Mouse (Mus musculus) kidney, embryonic 15.5 days (tissue): ENCODE measurements at regions not wholly inside any gene's neighbourhood (a gene's known extent, or its start where the extent isn't known, plus 50 kb on each side); places are given as distances from the start of the nearest gene placed in this dataset.

Experiments
- ATAC-seq: fragments of 200-750 bp; cut with Nextera tagmentation; replicated peaks from 2 replicates; pipeline ENCODE4 v1.8.0; 2017; ENCODE audit warnings: moderate TSS enrichment; ENCODE audit not compliant: low FRiP score
- H3K27ac ChIP-seq: fragments of 300-500 bp; sonication (generic); 2 replicates; pipeline ENCODE4 v1.5.1; 2015; ENCODE audit warnings: mild to moderate bottlenecking, inconsistent platforms
- H3K27me3 ChIP-seq: fragments of 300-500 bp; sonication (generic); 2 replicates; pipeline ENCODE4 v1.6.1; 2015; ENCODE audit warnings: inconsistent platforms
- H3K36me3 ChIP-seq: fragments of 300-500 bp; sonication (generic); 2 replicates; pipeline ENCODE4 v1.6.1; 2015; ENCODE audit warnings: inconsistent platforms
- H3K4me1 ChIP-seq: fragments of 300-500 bp; sonication (generic); 2 replicates; pipeline ENCODE4 v1.6.1; 2015; ENCODE audit warnings: inconsistent platforms
- H3K4me2 ChIP-seq: fragments of 300-500 bp; sonication (generic); 2 replicates; pipeline ENCODE4 v1.6.1; 2015; ENCODE audit warnings: moderate library complexity, mild to moderate bottlenecking, inconsistent platforms
- H3K4me3 ChIP-seq: fragments of 300-500 bp; sonication (generic); replicated peaks from 2 replicates; pipeline ENCODE4 v1.5.1; 2015; ENCODE audit warnings: mild to moderate bottlenecking, inconsistent platforms
- H3K9ac ChIP-seq: fragments of 300-500 bp; sonication (generic); 2 replicates; pipeline ENCODE4 v1.6.1; 2015; ENCODE audit warnings: mild to moderate bottlenecking, inconsistent platforms
- H3K9me3 ChIP-seq: fragments of 300-500 bp; sonication (generic); replicated peaks from 2 replicates; pipeline ENCODE4 v1.6.1; 2016; ENCODE audit warnings: inconsistent platforms
- WGBS: fragments of 180-500 bp; shearing (Covaris S2); methylation state at CpG from one replicate; pipeline ENCODE4 v1.1.7; 2015; ENCODE audit warnings: mixed read lengths; 5-methylcytosine and 5-hydroxymethylcytosine counted together

GRCm38 (mm10) chr10:19460164-19460563 is 103.8 kb downstream of the Olig3 start:
- WGBS, result 74% methylated on average over 4 of the region's 4 CpGs
- no peaks in the 10 kb centered on the region for H3K36me3 ChIP-seq
- H3K27ac ChIP-seq, result peak overlapping the region; percentile 43; the same call in 1 of the 2 replicates
- H3K27me3 ChIP-seq, result no peaks in the 10 kb centered on the region
- ATAC-seq, result no peak; the same call in 1 of the 2 replicates
- no peaks in the 10 kb centered on the region for H3K9me3 ChIP-seq
- no peaks in the 10 kb centered on the region for H3K4me1 ChIP-seq
- H3K9ac ChIP-seq, result no peak overlapping the region
- H3K4me3 ChIP-seq, result no peak overlapping the region
- H3K4me2 ChIP-seq, result no peak overlapping the region

GRCm38 (mm10) chr10:19463800-19464199 is 107.5 kb downstream of the Olig3 start:
- no peak overlapping the region for H3K4me2 ChIP-seq
- no peaks in the 10 kb centered on the region for H3K9me3 ChIP-seq
- H3K27ac ChIP-seq, result no peak overlapping the region
- WGBS, result 81% methylated on average over 3 of the region's 3 CpGs
- H3K4me1 ChIP-seq, result no peaks in the 10 kb centered on the region
- H3K27me3 ChIP-seq, result no peaks in the 10 kb centered on the region
- H3K4me3 ChIP-seq, result no peak overlapping the region
- ATAC-seq, result no peak
- H3K9ac ChIP-seq, result no peak overlapping the region
- no peaks in the 10 kb centered on the region for H3K36me3 ChIP-seq

GRCm38 (mm10) chr10:19464504-19464903 is 108.2 kb downstream of the Olig3 start:
- H3K4me2 ChIP-seq, result no peak overlapping the region
- no peak overlapping the region for H3K4me3 ChIP-seq
- H3K9ac ChIP-seq, result no peak overlapping the region
- no peak overlapping the region for H3K27ac ChIP-seq
- no peaks in the 10 kb centered on the region for H3K9me3 ChIP-seq
- no peaks in the 10 kb centered on the region for H3K36me3 ChIP-seq
- no peaks in the 10 kb centered on the region for H3K4me1 ChIP-seq
- 80% methylated on average over 5 of the region's 5 CpGs for WGBS
- H3K27me3 ChIP-seq, result no peaks in the 10 kb centered on the region
- no peak for ATAC-seq

- Histone ChIP-seq H3K4me2 (no peak overlapping the region), H3K27ac (no peak overlapping the region), H3K4me3 (no peak overlapping the region), H3K9me3 (no peaks in the 10 kb centered on the region), H3K27me3 (no peaks in the 10 kb centered on the region), H3K36me3 (no peaks in the 10 kb centered on the region), H3K4me1 (no peaks in the 10 kb centered on the region), H3K9ac (no peak overlapping the region)
- 72% methylated on average over 9 of the region's 9 CpGs for WGBS
- no peak for ATAC-seq
These were observed 115.2 kb downstream of the Olig3 start for GRCm38 (mm10) chr10:19471349-19472040.

GRCm38 (mm10) chr10:19472066-19472465 is 115.7 kb downstream of the Olig3 start:
- Histone ChIP-seq H3K4me2 (no peak overlapping the region), H3K4me1 (no peaks in the 10 kb centered on the region), H3K9ac (no peak overlapping the region), H3K27me3 (no peaks in the 10 kb centered on the region), H3K4me3 (no peak overlapping the region), H3K27ac (no peak overlapping the region), H3K36me3 (no peaks in the 10 kb centered on the region), H3K9me3 (no peaks in the 10 kb centered on the region)
- WGBS, result 61% methylated on average over 6 of the region's 6 CpGs
- ATAC-seq, result no peak

GRCm38 (mm10) chr10:19472949-19473535 is 116.7 kb downstream of the Olig3 start:
- no peak overlapping the region for H3K4me2 ChIP-seq
- no peak overlapping the region for H3K4me3 ChIP-seq
- H3K4me1 ChIP-seq, result no peaks in the 10 kb centered on the region
- H3K9me3 ChIP-seq, result no peaks in the 10 kb centered on the region
- no peak for ATAC-seq
- no peak overlapping the region for H3K9ac ChIP-seq
- H3K27ac ChIP-seq, result no peak overlapping the region
- H3K36me3 ChIP-seq, result no peaks in the 10 kb centered on the region
- no peaks in the 10 kb centered on the region for H3K27me3 ChIP-seq
- WGBS, result 76% methylated on average over 3 of the region's 3 CpGs

GRCm38 (mm10) chr10:19485537-19486135 is 106.1 kb upstream of the Ifngr1 start:
- Histone ChIP-seq H3K27me3 (peaks cover 18% of the 10 kb centered on the region; the same call in 1 of the 2 replicates), H3K4me2 (no peak overlapping the region), H3K27ac (no peak overlapping the region), H3K4me1 (no peaks in the 10 kb centered on the region), H3K36me3 (no peaks in the 10 kb centered on the region), H3K9ac (no peak overlapping the region), H3K4me3 (no peak overlapping the region), H3K9me3 (no peaks in the 10 kb centered on the region)
- WGBS, result 51% methylated on average over 15 of the region's 15 CpGs
- no peak for ATAC-seq

- Histone ChIP-seq H3K27ac (no peak overlapping the region), H3K27me3 (peaks cover 20% of the 10 kb centered on the region; the same call in 1 of the 2 replicates), H3K9me3 (no peaks in the 10 kb centered on the region), H3K4me1 (peaks cover 5% of the 10 kb centered on the region; the same call in 1 of the 2 replicates), H3K36me3 (no peaks in the 10 kb centered on the region), H3K4me2 (no peak overlapping the region), H3K4me3 (no peak overlapping the region), H3K9ac (no peak overlapping the region)
- WGBS, result 62% methylated on average over 8 of the region's 8 CpGs
- no peak for ATAC-seq
These were observed 101.2 kb upstream of the Ifngr1 start for GRCm38 (mm10) chr10:19490500-19490899.

- no peaks in the 10 kb centered on the region for H3K36me3 ChIP-seq
- peaks cover 5% of the 10 kb centered on the region; the same call in 1 of the 2 replicates for H3K4me1 ChIP-seq
- WGBS, result 66% methylated on average over 20 of the region's 21 CpGs
- H3K4me2 ChIP-seq, result no peak overlapping the region
- no peak for ATAC-seq
- peaks cover 17% of the 10 kb centered on the region; the same call in 1 of the 2 replicates for H3K27me3 ChIP-seq
- no peak overlapping the region for H3K9ac ChIP-seq
- H3K4me3 ChIP-seq, result no peak overlapping the region
- no peak overlapping the region for H3K27ac ChIP-seq
- no peaks in the 10 kb centered on the region for H3K9me3 ChIP-seq
These were observed 100.0 kb upstream of the Ifngr1 start for GRCm38 (mm10) chr10:19491513-19492380.

GRCm38 (mm10) chr10:19494461-19495105 is 97.2 kb upstream of the Ifngr1 start:
- Histone ChIP-seq H3K9me3 (no peaks in the 10 kb centered on the region), H3K9ac (no peak overlapping the region), H3K27me3 (0 out of 2 replicates have a peak, but pooled peaks cover 5% of the 10 kb centered on the region), H3K4me3 (no peak overlapping the region), H3K27ac (peak overlapping the region; percentile 56; the same call in 1 of the 2 replicates), H3K4me1 (peaks cover 5% of the 10 kb centered on the region; the same call in 1 of the 2 replicates), H3K4me2 (peak overlapping the region; percentile 21; the same call in 1 of the 2 replicates), H3K36me3 (no peaks in the 10 kb centered on the region)
- ATAC-seq, result no peak
- 16% methylated on average over 9 of the region's 9 CpGs for WGBS

- Histone ChIP-seq H3K4me1 (peaks cover 5% of the 10 kb centered on the region; the same call in 1 of the 2 replicates), H3K36me3 (no peaks in the 10 kb centered on the region), H3K27ac (no peak overlapping the region), H3K9ac (no peak overlapping the region), H3K4me2 (no peak overlapping the region), H3K27me3 (no peaks in the 10 kb centered on the region), H3K4me3 (no peak overlapping the region), H3K9me3 (no peaks in the 10 kb centered on the region)
- ATAC-seq, result no peak
- WGBS, result 88% methylated on average over 4 of the region's 4 CpGs
These were observed 93.6 kb upstream of the Ifngr1 start for GRCm38 (mm10) chr10:19498112-19498511.
